Mouse (Mus musculus): ENCODE measurements at regions not wholly inside any gene's neighbourhood (a gene's known extent, or its start where the extent isn't known, plus 50 kb on each side); places are given as distances from the start of the nearest gene placed in this dataset.

- no peak overlapping the region for H3K4me3 ChIP-seq
- H3K27ac ChIP-seq, result no peak overlapping the region
- DNase-seq (ENCODE audit: low spot score in 2 of 2), result no peak
- TF ChIP-seq CTCF (conservative IDR thresholded peaks at IDR 0.05), result no peak
Measured at GRCm38 (mm10) chr4:26402213-26402612, 55.5 kb upstream of the Manea start.
